Mouse (Mus musculus) megakaryocyte, embryonic 14.5 days (primary cell): ENCODE measurements at regions not wholly inside any gene's neighbourhood (a gene's known extent, or its start where the extent isn't known, plus 50 kb on each side); places are given as distances from the start of the nearest gene placed in this dataset.

Experiments
- FLI1 ChIP-seq: IDR thresholded peaks from 2 replicates; pipeline ENCODE4 v1.6.1; 2012; ENCODE audit warnings: low read length, inconsistent platforms, mixed read lengths
- GATA1 ChIP-seq: IDR thresholded peaks from 3 replicates; pipeline ENCODE4 v1.6.1; 2012; ENCODE audit warnings: mixed read lengths, low read length, inconsistent platforms, borderline replicate concordance

- TF ChIP-seq GATA1, result no peak
- TF ChIP-seq FLI1, result no peak
These were observed 1694.2 kb upstream of the Gm6569 start for GRCm38 (mm10) chr15:72140122-72140521.
